Mouse (Mus musculus) small intestine, adult 2 months (tissue): ENCODE data around the gene Acap3.

Experiments used
- CTCF ChIP-seq: fragments of 200-500 bp; IDR thresholded peaks from 2 replicates; pipeline ENCODE4 v1.5.1; 2012; ENCODE audit warnings: low read depth, mild to moderate bottlenecking, control low read depth, inconsistent platforms, low read length, moderate library complexity, mixed read lengths; ENCODE audit not compliant: insufficient replicate concordance, insufficient read length; ENCODE audit errors: extremely low read depth
- POLR2A ChIP-seq: fragments of 200-500 bp; IDR thresholded peaks from 2 replicates; pipeline ENCODE4 v1.6.1; 2012; ENCODE audit warnings: low read depth, mild to moderate bottlenecking, control low read depth, inconsistent platforms, low read length, moderate library complexity

- TF ChIP-seq CTCF (no peak), POLR2A (no peak)
These were observed 2.3 kb upstream of the Acap3 start for GRCm38 (mm10) chr4:155889316-155889715.
